Mouse (Mus musculus) lung, embryonic 14.5 days (tissue): Measurements from ENCODE around the gene Gm10644. TPM values are rescaled to one million over a fixed set of nuclear protein-coding genes. Genes with fewer than 3 reads are reported as not detected.

Experiments
- ATAC-seq: fragments of 200-750 bp; cut with Nextera tagmentation; 2 replicates; pipeline ENCODE4 v1.8.0; 2017; ENCODE audit warnings: mild to moderate bottlenecking, moderate TSS enrichment, moderate library complexity; ENCODE audit not compliant: insufficient read depth
- DNase-seq: peaks from one replicate; pipeline ENCODE4 v3.0.0-alpha.2; 2015
- H3K27ac ChIP-seq: fragments of 300-500 bp; sonication (generic); 2 replicates; pipeline ENCODE4 v1.5.1; 2014; ENCODE audit warnings: low read depth, mild to moderate bottlenecking, moderate library complexity
- H3K27me3 ChIP-seq: fragments of 300-500 bp; sonication (generic); 2 replicates; pipeline ENCODE4 v1.6.1; 2014; ENCODE audit warnings: low read length, control low read depth; ENCODE audit not compliant: insufficient read depth
- H3K36me3 ChIP-seq: fragments of 300-500 bp; sonication (generic); 2 replicates; pipeline ENCODE4 v1.6.1; 2014; ENCODE audit warnings: control low read depth; ENCODE audit not compliant: insufficient read depth
- H3K4me1 ChIP-seq: fragments of 300-500 bp; sonication (generic); 2 replicates; pipeline ENCODE4 v1.6.1; 2014; ENCODE audit warnings: antibody characterized with exemption, control low read depth; ENCODE audit not compliant: insufficient read depth
- H3K4me2 ChIP-seq: fragments of 300-500 bp; sonication (generic); 2 replicates; pipeline ENCODE4 v1.6.1; 2014; ENCODE audit warnings: mild to moderate bottlenecking
- H3K4me3 ChIP-seq: fragments of 300-500 bp; sonication (generic); 2 replicates; pipeline ENCODE4 v1.5.1; 2014; ENCODE audit warnings: low read depth, low read length
- H3K9ac ChIP-seq: fragments of 300-500 bp; sonication (generic); 2 replicates; pipeline ENCODE4 v1.6.1; 2014
- H3K9me3 ChIP-seq: fragments of 300-500 bp; sonication (generic); 2 replicates; pipeline ENCODE4 v1.6.1; 2016; ENCODE audit warnings: low read depth, low read length, control low read depth
- CTCF ChIP-seq: IDR thresholded peaks from 2 replicates; pipeline ENCODE4 v1.5.1; 2016; ENCODE audit warnings: antibody characterized with exemption, low read depth
- WGBS: fragments of 180-500 bp; shearing (Covaris S2); extraction: QIAGEN DNeasy Blood & Tissue Kit; methylation state at CpG from one replicate; pipeline ENCODE4 v1.1.7; 2014; 5-methylcytosine and 5-hydroxymethylcytosine counted together
- polyA plus RNA-seq: library from polyadenylated mRNA; unstranded; fragments of >200 nt; fragmentation: Nextera tagmentation; extraction: Ambion mirVana; gene quantifications from 2 replicates; pipeline ENCODE4 v1.2.1, GENCODE M21; 2014

The Gm10644 gene
- polyA plus RNA-seq, 1 experiment from 2014 or later, result 0.50 TPM

DNA sequence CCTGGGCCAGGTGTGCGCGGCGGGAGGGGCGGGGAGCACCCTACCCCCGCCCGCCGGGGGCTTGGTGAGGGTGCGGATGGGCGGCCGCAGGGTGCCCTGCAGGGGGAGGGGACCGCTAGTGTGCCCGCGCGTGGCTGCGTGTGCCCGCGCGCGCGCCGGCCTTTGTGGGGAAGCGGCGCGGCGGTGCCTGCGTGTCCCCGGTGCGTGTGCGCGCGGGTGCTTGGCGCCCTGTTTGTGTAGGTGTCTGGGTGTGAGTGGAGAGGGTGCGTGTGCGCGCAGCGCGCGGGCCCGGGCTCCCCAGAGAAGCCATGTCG is 54.1 kb downstream of the Gm10644 start:
- ATAC-seq (no peak), DNase-seq (peak; percentile 54)
- TF ChIP-seq CTCF, result no peak
- Histone ChIP-seq H3K4me2 (peak overlapping the region; percentile 90), H3K36me3 (0 out of 2 replicates have a peak, but pooled peaks cover 1% of the 10 kb centered on the region), H3K4me3 (peak overlapping the region; percentile 98), H3K9ac (peak overlapping the region; percentile 85), H3K4me1 (peaks cover 42% of the 10 kb centered on the region), H3K27me3 (no peaks in the 10 kb centered on the region), H3K9me3 (no peaks in the 10 kb centered on the region), H3K27ac (peak overlapping the region; percentile 97)
- 0% methylated on average over 24 of the region's 40 CpGs for WGBS

DNA sequence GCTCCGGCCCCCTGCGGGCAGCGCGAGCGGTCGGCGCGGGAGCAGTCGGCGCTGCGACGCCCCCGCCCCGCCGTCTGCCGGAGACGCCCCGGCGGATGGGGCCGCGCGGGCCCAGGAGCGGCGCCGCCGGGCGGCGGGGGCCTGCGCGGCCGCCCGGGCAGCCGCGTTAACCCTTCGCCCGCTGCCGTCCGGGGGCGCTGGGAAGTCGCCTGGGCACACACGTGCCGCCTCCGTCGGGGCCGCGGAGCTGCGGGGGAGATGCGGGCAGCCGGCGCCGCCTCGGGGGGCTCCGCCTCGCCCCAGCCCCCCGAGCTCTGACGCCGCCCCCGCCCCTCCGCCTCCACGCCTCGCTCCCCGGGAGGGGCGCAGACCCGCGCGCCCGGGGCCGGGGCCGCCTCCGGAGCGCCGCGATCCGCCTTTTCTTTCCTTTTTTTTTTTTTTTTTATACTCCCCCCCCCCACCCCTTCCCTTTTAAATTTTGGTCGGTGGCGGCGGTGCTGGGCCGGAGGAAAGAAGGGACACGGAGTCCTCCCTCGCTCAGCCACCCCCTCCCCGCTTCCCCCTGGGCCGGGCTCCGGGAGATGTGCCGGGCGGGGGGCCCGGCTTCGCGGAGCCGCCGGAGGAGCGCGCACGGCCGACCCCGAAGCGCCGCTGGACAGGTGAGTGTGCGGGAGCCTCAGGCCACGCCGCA is 54.6 kb downstream of the Gm10644 start:
- Histone ChIP-seq H3K4me3 (peak overlapping the region; percentile 98), H3K27me3 (no peaks in the 10 kb centered on the region), H3K9me3 (no peaks in the 10 kb centered on the region), H3K9ac (peak overlapping the region; percentile 85), H3K4me2 (peak overlapping the region; percentile 90), H3K27ac (peak overlapping the region; percentile 97), H3K4me1 (peaks cover 42% of the 10 kb centered on the region), H3K36me3 (no peaks in the 10 kb centered on the region)
- no peak; the same call in 1 of the 2 replicates for ATAC-seq
- WGBS, result under 1% methylated on average over 79 of the region's 100 CpGs
- peak; percentile 71 for DNase-seq
- TF ChIP-seq CTCF, result no peak

DNA sequence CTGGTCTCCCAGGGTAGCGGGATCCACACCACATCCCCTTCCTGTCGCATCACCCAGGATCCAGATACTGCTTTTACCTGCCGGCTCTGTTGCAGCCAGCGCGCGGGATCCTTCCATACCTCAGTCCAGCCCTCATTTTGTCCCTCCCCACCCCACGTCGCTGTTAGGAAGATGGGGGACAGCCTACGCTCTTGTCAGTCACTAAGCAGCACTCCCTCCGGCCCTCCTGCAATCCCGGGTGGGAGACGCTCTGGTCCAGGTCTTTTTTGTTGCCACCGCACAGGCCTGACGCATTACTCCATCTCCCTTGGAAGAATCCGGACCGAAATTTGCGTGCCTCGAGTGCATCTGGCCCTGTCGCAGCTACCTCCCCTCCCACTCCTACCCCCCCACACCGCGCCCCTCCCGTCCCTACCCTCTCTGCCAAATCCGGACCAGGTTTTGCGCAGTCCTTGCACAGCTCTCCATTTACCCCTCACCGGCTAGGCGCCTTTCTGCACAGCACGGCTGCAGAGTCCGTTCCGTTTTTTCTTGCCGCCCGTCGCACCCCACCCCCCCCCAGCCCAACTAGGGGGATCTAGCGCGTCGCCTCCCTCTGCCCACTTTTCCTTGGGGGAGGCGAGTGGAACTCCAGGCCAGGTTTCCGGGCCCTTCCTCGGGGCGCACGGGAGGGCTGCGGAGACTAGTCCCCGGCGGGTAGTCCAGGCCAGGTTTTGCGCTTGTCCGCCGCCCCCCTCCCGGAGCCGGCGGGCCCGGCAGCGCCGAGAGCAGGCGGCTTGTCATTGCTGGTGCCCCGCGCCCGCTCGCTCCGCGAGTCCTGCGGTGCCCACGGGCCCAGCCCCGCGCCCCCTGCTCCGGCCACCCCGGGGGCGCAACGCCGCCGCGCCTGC is 55.4 kb downstream of the Gm10644 start, which contains the start of gene Adgrl1:
Adgrl1 (plus strand) TSS at position 743 of the 890 bp plus-strand sequence.
- WGBS, result under 1% methylated on average over 70 of the region's 70 CpGs
- TF ChIP-seq CTCF, result no peak
- DNase-seq (peak; percentile 95), ATAC-seq (peak; percentile 89)
- Histone ChIP-seq H3K27me3 (no peaks in the 10 kb centered on the region), H3K36me3 (no peaks in the 10 kb centered on the region), H3K4me1 (peaks cover 35% of the 10 kb centered on the region), H3K4me2 (peak within 1 kb of the TSS; percentile 90), H3K4me3 (peak within 1 kb of the TSS; percentile 98), H3K27ac (peak within 1 kb of the TSS; percentile 97), H3K9me3 (no peaks in the 10 kb centered on the region), H3K9ac (peak within 1 kb of the TSS; percentile 85)

DNA sequence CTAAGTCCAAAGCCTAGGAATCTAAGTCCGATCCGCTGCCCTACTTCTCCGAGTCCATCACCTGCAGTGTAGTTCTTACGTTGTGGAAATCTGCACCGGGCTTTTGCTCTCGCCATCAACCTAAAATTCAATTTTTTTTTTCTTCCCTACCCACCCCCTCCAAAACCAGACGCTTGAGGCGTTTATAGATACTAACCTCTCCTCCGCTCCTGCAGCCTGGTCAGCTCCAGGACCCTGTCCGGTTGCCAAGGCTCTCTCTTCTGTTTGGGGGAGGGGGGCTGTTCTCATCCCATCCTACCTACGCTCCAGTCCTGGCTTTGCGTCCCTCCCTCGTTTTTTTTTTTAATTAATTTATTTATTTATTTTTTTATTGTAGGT is 56.0 kb downstream of the Gm10644 start:
- Histone ChIP-seq H3K4me1 (peaks cover 32% of the 10 kb centered on the region), H3K4me3 (peak overlapping the region; percentile 98), H3K27ac (peak overlapping the region; percentile 97)

DNA sequence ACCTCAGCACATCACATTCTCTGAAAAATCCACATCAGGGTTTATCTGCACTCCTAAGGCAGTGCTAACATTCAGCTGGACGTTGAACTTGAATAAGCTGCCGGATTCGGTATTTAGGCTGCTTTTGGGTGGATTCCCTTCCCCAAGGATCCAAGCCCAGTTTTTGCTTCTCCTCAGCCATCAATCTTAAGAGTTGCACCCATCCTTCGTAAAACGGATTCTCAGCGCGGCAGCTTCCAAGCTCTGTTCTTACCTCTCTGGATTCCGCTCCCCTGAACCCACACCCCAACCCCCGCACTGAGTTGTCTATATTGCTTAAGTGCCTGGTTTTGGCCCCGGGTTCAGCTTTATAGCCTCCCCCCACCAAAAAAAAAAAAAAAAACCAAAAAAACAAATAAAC is 56.5 kb downstream of the Gm10644 start:
- no peaks in the 10 kb centered on the region for H3K27me3 ChIP-seq
- no peaks in the 10 kb centered on the region for H3K9me3 ChIP-seq
- peak overlapping the region; percentile 90 for H3K4me2 ChIP-seq
- DNase-seq (peak; percentile 76), ATAC-seq (no peak)
- peak overlapping the region; percentile 97 for H3K27ac ChIP-seq
- peak overlapping the region; percentile 98 for H3K4me3 ChIP-seq
- H3K4me1 ChIP-seq, result peaks cover 26% of the 10 kb centered on the region
- H3K36me3 ChIP-seq, result no peaks in the 10 kb centered on the region
- TF ChIP-seq CTCF, result no peak
- 2% methylated on average over 10 of the region's 10 CpGs for WGBS
- H3K9ac ChIP-seq, result peak overlapping the region; percentile 23; the same call in 1 of the 2 replicates

More for the DNA sequence above, 56.0 kb downstream of the Gm10644 start:
- Histone ChIP-seq H3K9ac (peak overlapping the region; percentile 23), H3K4me2 (peak overlapping the region; percentile 90), H3K27me3 (no peaks in the 10 kb centered on the region), H3K36me3 (no peaks in the 10 kb centered on the region), H3K9me3 (no peaks in the 10 kb centered on the region)
- under 1% methylated on average over 13 of the region's 13 CpGs for WGBS
- ATAC-seq, result peak; percentile 50
- DNase-seq, result peak; percentile 87
- TF ChIP-seq CTCF, result no peak

DNA sequence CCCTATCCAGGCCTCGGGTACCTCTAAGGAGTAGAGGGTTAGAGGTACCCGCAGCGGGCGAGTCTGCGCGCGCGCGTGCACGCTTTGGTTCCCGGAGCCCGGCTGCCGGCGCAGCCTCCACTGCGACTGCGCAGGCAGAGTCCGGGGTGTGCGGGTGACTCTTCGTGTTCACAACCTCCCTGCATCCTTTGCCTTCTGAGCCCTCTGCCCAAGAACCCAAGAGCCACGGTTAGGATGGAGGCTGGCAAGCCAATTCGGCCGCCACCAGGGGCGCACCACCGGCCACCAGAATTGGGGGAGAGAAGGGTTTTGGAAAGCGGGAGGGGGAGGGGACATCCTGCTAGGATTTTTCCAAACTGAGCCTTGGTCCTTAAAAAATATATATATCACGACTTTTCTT is 57.8 kb downstream of the Gm10644 start:
- Histone ChIP-seq H3K27me3 (no peaks in the 10 kb centered on the region), H3K9me3 (no peaks in the 10 kb centered on the region), H3K4me1 (peaks cover 14% of the 10 kb centered on the region), H3K4me3 (peak overlapping the region; percentile 23; the same call in 1 of the 2 replicates), H3K4me2 (peak overlapping the region; percentile 58), H3K27ac (no peak overlapping the region), H3K9ac (no peak overlapping the region), H3K36me3 (no peaks in the 10 kb centered on the region)
- DNase-seq, result peak; percentile 75
- 3% methylated on average over 26 of the region's 26 CpGs for WGBS
- TF ChIP-seq CTCF, result peak; percentile 77
- ATAC-seq, result no peak

DNA sequence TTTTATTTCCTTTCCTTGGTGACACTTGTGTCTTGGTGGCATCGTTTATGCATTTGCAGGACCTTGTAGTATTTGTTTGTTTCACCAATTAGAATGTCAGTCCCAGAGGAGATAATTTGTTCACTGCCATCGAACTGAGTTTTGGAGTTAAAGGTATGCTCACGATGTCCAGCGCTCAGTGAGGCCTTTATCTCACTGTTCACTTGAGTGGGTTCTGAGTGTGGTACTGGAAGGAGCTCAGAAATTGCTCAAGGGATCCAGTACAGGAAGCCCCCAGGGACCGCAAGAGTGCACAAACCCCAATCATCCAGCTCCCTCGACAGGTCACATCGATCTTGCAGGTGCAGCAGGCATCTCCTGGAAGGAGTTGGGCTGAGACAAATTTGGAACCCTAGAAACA is 58.5 kb downstream of the Gm10644 start:
- H3K4me2 ChIP-seq, result no peak overlapping the region
- ATAC-seq (no peak), DNase-seq (no peak)
- no peaks in the 10 kb centered on the region for H3K9me3 ChIP-seq
- peaks cover 6% of the 10 kb centered on the region; the same call in 1 of the 2 replicates for H3K4me1 ChIP-seq
- no peak overlapping the region for H3K27ac ChIP-seq
- no peaks in the 10 kb centered on the region for H3K36me3 ChIP-seq
- TF ChIP-seq CTCF, result no peak
- no peaks in the 10 kb centered on the region for H3K27me3 ChIP-seq
- no peak overlapping the region for H3K9ac ChIP-seq
- H3K4me3 ChIP-seq, result no peak overlapping the region
- 75% methylated on average over 7 of the region's 7 CpGs for WGBS
